Mouse (Mus musculus): ENCODE measurements at regions not wholly inside any gene's neighbourhood (a gene's known extent, or its start where the extent isn't known, plus 50 kb on each side); places are given as distances from the start of the nearest gene placed in this dataset.
A peak's percentile ranks its signal among the peaks of the same experiment; 100 is the strongest.

DNA sequence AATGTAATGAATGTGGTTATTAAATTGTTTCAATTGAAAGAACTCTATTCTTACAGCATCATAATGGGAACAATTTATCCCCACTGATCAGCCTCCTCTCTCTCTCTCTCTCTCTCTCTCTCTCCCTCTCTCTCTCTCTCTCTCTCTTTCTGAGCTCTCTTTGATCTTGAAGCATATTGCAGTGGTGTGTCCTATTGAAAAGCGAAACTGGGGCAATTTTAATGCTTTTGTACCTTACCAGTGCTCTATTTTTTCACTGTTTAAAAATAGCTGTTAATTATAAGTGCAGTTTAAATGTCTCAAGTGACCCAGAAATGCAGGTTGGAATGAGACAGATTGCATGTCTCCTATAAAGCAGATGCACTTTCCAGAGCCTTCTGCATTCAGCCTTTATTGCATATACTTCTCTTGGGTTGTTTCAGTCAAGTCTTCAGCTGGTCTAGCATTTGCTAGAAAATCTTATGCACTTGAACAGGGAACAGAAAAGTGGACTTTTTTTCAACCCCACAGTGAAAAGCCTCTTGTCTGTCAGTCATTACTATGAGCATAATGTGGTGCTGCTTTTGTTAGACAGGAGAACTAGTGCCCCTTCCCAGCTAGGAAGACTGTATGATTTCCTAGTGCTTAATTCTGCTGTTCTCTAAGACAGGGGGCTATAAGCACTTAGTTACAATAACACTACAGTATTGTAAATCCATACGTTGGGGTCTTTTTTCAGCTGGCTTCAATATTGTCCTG is 251.9 kb upstream of the Nr2f1 start:
- Histone ChIP-seq H3K9ac (ENCODE audit: low read depth, low read length, severe bottlenecking) (no peak overlapping the region), H3K27ac (replicated peaks; ENCODE audit: low read depth, low read length) (no peak overlapping the region), H3K4me1 (ENCODE audit: control insufficient read depth, insufficient read depth, low read length) (no peaks in the 10 kb centered on the region), H3K27me3 (ENCODE audit: control insufficient read depth, insufficient read depth, low read length) (no peaks in the 10 kb centered on the region), H3K9me3 (ENCODE audit: control insufficient read depth, low read length) (no peaks in the 10 kb centered on the region), H3K36me3 (ENCODE audit: control insufficient read depth, insufficient read depth, low read length) (no peaks in the 10 kb centered on the region), H3K4me3 (replicated peaks; ENCODE audit: low read length) (no peak overlapping the region), H3K4me2 (replicated peaks; ENCODE audit: low read depth, low read length, severe bottlenecking) (no peak overlapping the region)
- DNase-seq (ENCODE audit: low spot score): no peak
- 34% methylated on average over 2 of the region's 2 CpGs for WGBS
- ATAC-seq (ENCODE audit: low FRiP score, low read depth): no peak
- no peak for TF ChIP-seq POLR2A (IDR thresholded peaks at IDR 0.05; ENCODE audit: borderline replicate concordance, extremely low read depth, insufficient read depth, insufficient read length)

DNA sequence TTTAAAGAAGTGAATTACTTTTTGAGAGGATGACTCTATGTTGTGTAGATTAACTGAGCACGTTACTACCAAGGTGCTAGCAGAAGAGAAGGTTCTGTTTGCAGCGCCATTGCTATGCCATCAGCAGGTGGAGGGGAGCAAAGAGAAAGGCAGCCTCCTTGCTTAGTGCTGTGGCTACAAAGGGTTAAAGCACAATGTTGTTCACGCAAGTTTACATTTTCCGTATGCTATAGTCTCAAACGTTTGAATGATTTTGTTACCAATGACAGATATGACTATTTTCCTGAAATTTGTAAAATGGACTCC is 247.1 kb upstream of the Nr2f1 start:
- DNase-seq (ENCODE audit: low spot score) (no peak), ATAC-seq (ENCODE audit: low FRiP score, low read depth) (no peak)
- no peaks in the 10 kb centered on the region for H3K36me3 ChIP-seq (ENCODE audit: control insufficient read depth, insufficient read depth, low read length)
- no peaks in the 10 kb centered on the region for H3K27me3 ChIP-seq (ENCODE audit: control insufficient read depth, insufficient read depth, low read length)
- TF ChIP-seq POLR2A (IDR thresholded peaks at IDR 0.05; ENCODE audit: borderline replicate concordance, extremely low read depth, insufficient read depth, insufficient read length): no peak
- H3K27ac ChIP-seq (replicated peaks; ENCODE audit: low read depth, low read length): no peak overlapping the region
- no peak overlapping the region for H3K9ac ChIP-seq (ENCODE audit: low read depth, low read length, severe bottlenecking)
- H3K4me2 ChIP-seq (replicated peaks; ENCODE audit: low read depth, low read length, severe bottlenecking): peak overlapping the region; percentile 32
- no peaks in the 10 kb centered on the region for H3K9me3 ChIP-seq (ENCODE audit: control insufficient read depth, low read length)
- H3K4me1 ChIP-seq (ENCODE audit: control insufficient read depth, insufficient read depth, low read length): peaks cover 9% of the 10 kb centered on the region; the same call in 1 of the 2 replicates
- WGBS: 39% methylated on average over 5 of the region's 5 CpGs
- H3K4me3 ChIP-seq (replicated peaks; ENCODE audit: low read length): 0 out of 2 replicates have a peak overlapping the region, but pooled peaks have one; percentile 2

DNA sequence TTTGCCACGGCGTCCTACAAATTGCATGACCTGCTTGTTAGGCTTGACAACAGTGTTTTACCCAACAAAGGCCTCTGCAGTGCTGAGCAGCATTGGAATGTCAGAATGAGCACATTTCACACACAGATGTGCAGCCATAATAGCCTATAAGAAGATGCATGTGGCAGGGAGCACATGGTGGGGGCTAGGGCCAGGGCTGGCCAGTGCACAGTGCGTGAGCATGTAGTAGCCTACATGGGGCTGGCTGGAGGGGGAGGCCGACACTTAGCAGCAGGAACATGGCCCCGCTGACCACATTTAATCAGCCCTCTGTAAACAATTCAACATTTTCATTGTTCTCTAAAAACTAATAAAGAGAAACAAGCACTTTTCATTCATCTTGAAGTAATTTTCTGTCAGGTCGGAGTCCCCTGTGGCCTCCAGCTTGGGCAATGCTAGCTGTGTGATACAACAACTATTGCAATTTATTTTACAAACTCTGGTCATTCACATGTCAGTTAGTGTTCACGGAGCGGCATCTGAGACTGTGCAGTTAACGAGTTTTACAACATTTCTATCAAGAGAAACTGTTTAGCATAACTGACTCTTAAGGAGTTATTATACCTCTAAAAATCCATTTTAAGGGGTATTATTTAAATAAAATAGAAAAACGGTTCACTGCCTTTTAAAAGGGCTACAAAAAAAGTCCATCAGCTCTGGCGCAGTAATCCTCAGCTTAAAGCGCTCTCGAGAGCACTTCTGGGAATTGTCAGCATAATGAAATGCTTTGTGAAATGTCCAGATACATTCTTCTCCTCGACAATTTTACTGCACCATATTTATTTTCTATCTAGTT is 246.6 kb upstream of the Nr2f1 start:
- no peak overlapping the region for H3K9ac ChIP-seq (ENCODE audit: low read depth, low read length, severe bottlenecking)
- H3K27ac ChIP-seq (replicated peaks; ENCODE audit: low read depth, low read length): no peak overlapping the region
- no peaks in the 10 kb centered on the region for H3K27me3 ChIP-seq (ENCODE audit: control insufficient read depth, insufficient read depth, low read length)
- ATAC-seq (ENCODE audit: low FRiP score, low read depth) (peak; percentile 82), DNase-seq (ENCODE audit: low spot score) (peak; percentile 17)
- 0 out of 2 replicates have a peak overlapping the region, but pooled peaks have one; percentile 2 for H3K4me3 ChIP-seq (replicated peaks; ENCODE audit: low read length)
- no peak for TF ChIP-seq POLR2A (IDR thresholded peaks at IDR 0.05; ENCODE audit: borderline replicate concordance, extremely low read depth, insufficient read depth, insufficient read length)
- H3K4me1 ChIP-seq (ENCODE audit: control insufficient read depth, insufficient read depth, low read length): peaks cover 9% of the 10 kb centered on the region; the same call in 1 of the 2 replicates
- peak overlapping the region; percentile 32 for H3K4me2 ChIP-seq (replicated peaks; ENCODE audit: low read depth, low read length, severe bottlenecking)
- no peaks in the 10 kb centered on the region for H3K36me3 ChIP-seq (ENCODE audit: control insufficient read depth, insufficient read depth, low read length)
- no peaks in the 10 kb centered on the region for H3K9me3 ChIP-seq (ENCODE audit: control insufficient read depth, low read length)
- WGBS: 23% methylated on average over 14 of the region's 14 CpGs

DNA sequence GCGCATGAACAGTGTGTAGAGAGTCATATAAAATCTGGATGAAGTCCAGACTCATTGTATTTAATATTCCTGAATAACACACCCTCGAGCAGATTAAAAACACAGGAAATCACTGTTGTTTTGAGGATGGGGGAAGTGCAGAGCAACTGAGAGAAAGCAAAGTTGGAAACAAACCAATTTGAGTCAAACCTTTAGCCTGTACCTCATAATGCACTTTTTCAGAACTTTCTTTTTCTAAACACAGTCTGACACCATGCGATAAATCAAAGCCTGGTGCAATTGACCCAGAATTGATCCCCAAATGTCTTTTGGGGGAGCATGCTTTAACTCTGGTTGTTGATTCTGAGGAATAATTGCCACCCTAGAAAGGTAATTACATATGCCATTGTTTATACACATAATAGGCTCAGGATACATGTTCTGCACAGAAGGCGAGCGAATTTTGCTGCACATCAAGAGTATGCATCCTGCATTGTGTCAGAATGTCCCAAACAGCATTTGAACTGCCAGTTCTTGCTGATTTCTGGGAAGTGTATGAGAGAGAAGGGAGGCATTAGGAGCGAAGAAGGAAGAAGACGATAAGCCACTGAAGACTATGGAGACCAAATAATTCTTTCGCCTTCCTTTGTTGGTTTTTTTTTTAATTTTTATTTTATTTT is 245.3 kb upstream of the Nr2f1 start:
- Histone ChIP-seq H3K4me2 (replicated peaks; ENCODE audit: low read depth, low read length, severe bottlenecking) (no peak overlapping the region), H3K9ac (ENCODE audit: low read depth, low read length, severe bottlenecking) (no peak overlapping the region), H3K4me3 (replicated peaks; ENCODE audit: low read length) (no peak overlapping the region), H3K9me3 (ENCODE audit: control insufficient read depth, low read length) (no peaks in the 10 kb centered on the region), H3K27me3 (ENCODE audit: control insufficient read depth, insufficient read depth, low read length) (no peaks in the 10 kb centered on the region), H3K36me3 (ENCODE audit: control insufficient read depth, insufficient read depth, low read length) (no peaks in the 10 kb centered on the region), H3K27ac (replicated peaks; ENCODE audit: low read depth, low read length) (no peak overlapping the region), H3K4me1 (ENCODE audit: control insufficient read depth, insufficient read depth, low read length) (peaks cover 9% of the 10 kb centered on the region; the same call in 1 of the 2 replicates)
- ATAC-seq (ENCODE audit: low FRiP score, low read depth) (no peak), DNase-seq (ENCODE audit: low spot score) (no peak)
- 69% methylated on average over 8 of the region's 8 CpGs for WGBS
- TF ChIP-seq POLR2A (IDR thresholded peaks at IDR 0.05; ENCODE audit: borderline replicate concordance, extremely low read depth, insufficient read depth, insufficient read length): no peak

DNA sequence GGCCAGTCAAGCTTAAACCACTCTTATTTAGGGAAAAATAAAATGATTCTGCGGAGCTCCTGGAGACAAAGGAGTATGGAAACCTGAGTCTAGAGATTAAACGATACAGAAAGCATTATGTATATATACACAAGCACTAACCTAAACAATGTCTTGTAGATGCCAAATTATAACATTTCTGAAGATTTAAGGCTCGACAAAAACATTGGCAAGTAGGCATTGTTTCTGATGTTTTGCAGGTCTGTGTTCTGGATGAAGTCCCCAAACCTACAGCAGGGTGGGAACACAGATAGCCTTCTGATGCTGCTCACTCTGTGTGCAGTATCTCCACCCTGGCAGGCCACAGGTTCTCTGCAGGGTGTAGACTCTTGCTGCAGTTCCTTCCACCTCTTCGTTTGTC is 228.9 kb upstream of the Nr2f1 start:
- no peaks in the 10 kb centered on the region for H3K36me3 ChIP-seq (ENCODE audit: control insufficient read depth, insufficient read depth, low read length)
- WGBS: 75% methylated on average over 4 of the region's 4 CpGs
- no peak for DNase-seq (ENCODE audit: low spot score)
- peaks cover 15% of the 10 kb centered on the region for H3K4me1 ChIP-seq (ENCODE audit: control insufficient read depth, insufficient read depth, low read length)
- no peak overlapping the region for H3K4me2 ChIP-seq (replicated peaks; ENCODE audit: low read depth, low read length, severe bottlenecking)
- no peak for TF ChIP-seq POLR2A (IDR thresholded peaks at IDR 0.05; ENCODE audit: borderline replicate concordance, extremely low read depth, insufficient read depth, insufficient read length)
- no peak overlapping the region for H3K4me3 ChIP-seq (replicated peaks; ENCODE audit: low read length)
- no peaks in the 10 kb centered on the region for H3K27me3 ChIP-seq (ENCODE audit: control insufficient read depth, insufficient read depth, low read length)
- H3K9ac ChIP-seq (ENCODE audit: low read depth, low read length, severe bottlenecking): no peak overlapping the region
- ATAC-seq (ENCODE audit: low FRiP score, low read depth): no peak
- no peaks in the 10 kb centered on the region for H3K9me3 ChIP-seq (ENCODE audit: control insufficient read depth, low read length)
- H3K27ac ChIP-seq (replicated peaks; ENCODE audit: low read depth, low read length): no peak overlapping the region

All from limb, embryonic 14.5 days (tissue).